Mouse (Mus musculus) heart, embryonic 15.5 days (tissue): ENCODE data around the gene Ntmt1. TPM values are rescaled to one million over a fixed set of nuclear protein-coding genes. Genes with fewer than 3 reads are reported as not detected.

Experiments used
- polyA plus RNA-seq: library from polyadenylated mRNA; unstranded; fragments of >200 nt; fragmentation: Nextera tagmentation; extraction: Ambion mirVana; gene quantifications from 2 replicates; pipeline ENCODE4 v1.2.1, GENCODE M21; 2015

Ntmt1 gene
- polyA plus RNA-seq, 1 experiment from 2014 or later: 75.8 TPM

Other genes starting within 250 kb of the Ntmt1 start
- gene Cstad, start 212.8 kb upstream of the Ntmt1 start, polyA plus RNA-seq: 1.1 and 1.5 TPM in 2 replicates
- gene 1700001O22Rik, start 4.2 kb upstream of the Ntmt1 start, polyA plus RNA-seq: 2.1 and 2.6 TPM in 2 replicates
- 17.2 and 22.4 TPM in 2 replicates for gene Asb6, start 22.5 kb downstream of the Ntmt1 start, polyA plus RNA-seq
- 14.1 and 20.1 TPM in 2 replicates for gene Prrx2, start 27.1 kb downstream of the Ntmt1 start, polyA plus RNA-seq
- 2.6 and 4.4 TPM in 2 replicates for gene Ptges, start 122.0 kb downstream of the Ntmt1 start, polyA plus RNA-seq
- 20.4 and 25.0 TPM in 2 replicates for gene Tor1b, start 145.1 kb downstream of the Ntmt1 start, polyA plus RNA-seq
- 45.9 and 49.4 TPM in 2 replicates for gene Tor1a, start 160.1 kb downstream of the Ntmt1 start, polyA plus RNA-seq
- gene BC005624, start 174.4 kb downstream of the Ntmt1 start, polyA plus RNA-seq: 33.3 and 38.4 TPM in 2 replicates
- gene Usp20, start 174.5 kb downstream of the Ntmt1 start, polyA plus RNA-seq: 38.5 and 42.9 TPM in 2 replicates